Mouse (Mus musculus): ENCODE results near the gene Thbs1.
"Not testable (repeated sequence)": the region's sequence is repeated elsewhere in the genome, so short reads cannot be mapped to it uniquely, and the experiment has no call there.

Gene Thbs1

GRCm38 (mm10) chr2:118114671-118115070, 3.0 kb downstream of the Thbs1 start:
- DNase-seq: no peak

- no peak for DNase-seq
These were observed 4.0 kb downstream of the Thbs1 start for GRCm38 (mm10) chr2:118115647-118116046.

GRCm38 (mm10) chr2:118116180-118116579, 4.5 kb downstream of the Thbs1 start:
- DNase-seq: no peak

DNA sequence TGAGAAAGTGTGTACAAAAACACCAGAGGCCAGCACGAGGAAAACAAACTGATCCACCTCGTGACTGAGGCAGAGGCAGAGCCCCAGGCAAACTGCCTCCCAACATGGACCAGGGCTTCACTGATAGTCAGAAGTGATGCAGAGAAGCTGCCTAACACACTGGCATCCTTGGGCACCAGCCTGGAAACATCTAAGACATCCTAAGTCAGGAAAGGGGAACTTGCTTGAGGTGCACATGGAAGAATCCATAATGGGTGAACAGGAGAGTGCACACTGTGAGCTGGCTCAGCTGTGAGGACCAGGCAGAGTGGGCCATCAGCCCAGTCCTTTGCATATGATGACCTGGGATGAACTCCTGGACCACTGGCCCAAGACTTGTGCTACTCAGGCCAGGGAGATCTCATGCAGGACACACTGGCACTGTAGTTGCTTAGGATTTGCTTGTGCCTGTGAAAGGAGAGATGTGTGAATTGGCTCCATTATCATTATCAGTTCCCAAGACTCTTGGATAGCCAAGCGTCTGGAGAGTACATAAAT, 5.1 kb downstream of the Thbs1 start:
- DNase-seq: no peak

DNA sequence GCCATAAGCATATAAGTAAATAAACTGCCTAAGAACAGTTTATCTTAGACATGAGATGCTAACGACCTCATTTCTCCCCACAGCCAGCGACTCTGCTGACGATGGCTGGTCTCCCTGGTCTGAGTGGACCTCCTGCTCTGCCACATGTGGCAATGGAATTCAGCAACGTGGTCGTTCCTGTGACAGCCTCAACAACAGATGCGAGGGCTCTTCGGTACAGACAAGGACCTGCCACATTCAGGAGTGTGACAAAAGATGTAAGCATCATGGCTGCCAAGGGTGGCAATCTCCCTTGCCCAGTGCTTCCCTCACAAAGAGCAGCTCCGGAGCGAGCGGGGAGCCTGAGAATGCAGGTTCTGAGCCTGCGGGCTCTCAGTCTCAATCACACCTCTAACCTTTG, 5.7 kb downstream of the Thbs1 start:
- no peak for DNase-seq

GRCm38 (mm10) chr2:118118045-118118444, 6.4 kb downstream of the Thbs1 start:
- DNase-seq: no peak

DNA sequence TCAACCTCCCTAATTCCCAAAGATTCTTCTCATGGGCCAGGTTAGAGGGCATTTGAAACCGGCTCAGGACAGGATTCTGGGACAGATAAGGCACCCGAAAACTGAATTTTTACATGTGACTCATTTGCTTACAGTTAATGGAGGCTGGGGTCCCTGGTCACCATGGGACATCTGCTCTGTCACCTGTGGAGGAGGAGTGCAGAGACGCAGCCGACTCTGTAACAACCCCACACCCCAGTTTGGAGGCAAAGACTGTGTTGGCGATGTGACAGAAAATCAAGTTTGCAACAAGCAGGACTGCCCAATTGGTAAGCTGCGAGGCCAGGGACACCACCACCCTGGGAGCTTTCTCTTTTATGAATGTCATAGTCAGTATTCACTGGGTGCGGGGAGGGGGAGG, 6.8 kb downstream of the Thbs1 start:
- DNase-seq: no peak

- no peak for DNase-seq
These were observed 8.0 kb downstream of the Thbs1 start for GRCm38 (mm10) chr2:118119684-118120083.

- DNase-seq: no peak
These were observed 8.4 kb downstream of the Thbs1 start for GRCm38 (mm10) chr2:118120095-118120494.

GRCm38 (mm10) chr2:118120751-118121150, 9.1 kb downstream of the Thbs1 start:
- DNase-seq: no peak

DNA sequence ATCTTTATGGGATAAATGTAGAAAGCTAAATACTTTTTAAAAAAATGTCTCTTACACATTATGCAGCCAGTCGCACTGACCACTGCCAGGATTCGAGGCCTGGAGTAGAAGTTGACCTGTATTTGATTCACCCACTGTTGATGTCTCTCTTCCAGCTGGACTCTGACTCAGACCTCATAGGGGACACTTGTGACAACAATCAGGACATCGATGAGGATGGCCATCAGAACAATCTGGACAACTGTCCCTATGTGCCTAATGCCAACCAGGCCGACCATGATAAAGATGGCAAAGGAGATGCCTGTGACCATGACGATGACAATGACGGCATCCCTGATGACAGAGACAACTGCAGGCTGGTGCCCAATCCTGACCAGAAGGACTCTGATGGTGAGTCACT, 10.6 kb downstream of the Thbs1 start:
- DNase-seq: no peak

DNA sequence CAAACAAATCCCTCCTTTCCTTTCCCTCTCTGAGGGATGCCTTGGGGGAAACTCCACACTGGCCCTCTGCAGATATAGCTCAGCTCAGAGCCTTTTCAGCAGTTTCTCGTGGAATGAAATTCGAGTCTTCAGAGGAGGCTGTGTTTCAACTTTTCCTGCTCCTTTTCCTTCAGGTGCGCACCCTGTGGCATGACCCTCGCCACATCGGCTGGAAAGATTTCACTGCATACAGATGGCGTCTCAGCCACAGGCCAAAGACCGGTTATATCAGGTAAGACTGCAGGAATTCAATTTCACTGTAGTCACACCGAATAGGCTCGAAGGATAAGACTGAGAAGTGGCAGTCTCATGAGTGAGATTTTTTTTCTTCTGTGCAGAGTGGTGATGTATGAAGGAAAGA, 12.1 kb downstream of the Thbs1 start:
- DNase-seq: no peak

- DNase-seq: no peak
These were observed 12.8 kb downstream of the Thbs1 start for GRCm38 (mm10) chr2:118124437-118124836.

GRCm38 (mm10) chr2:118125211-118125939, 13.7 kb downstream of the Thbs1 start:
- DNase-seq: no peak

GRCm38 (mm10) chr2:118125943-118126470, 14.3 kb downstream of the Thbs1 start:
- no peak for DNase-seq

GRCm38 (mm10) chr2:118127516-118128288, 16.0 kb downstream of the Thbs1 start:
- DNase-seq: no peak

- no peak for DNase-seq
These were observed 16.6 kb downstream of the Thbs1 start for GRCm38 (mm10) chr2:118128313-118128712.

DNA sequence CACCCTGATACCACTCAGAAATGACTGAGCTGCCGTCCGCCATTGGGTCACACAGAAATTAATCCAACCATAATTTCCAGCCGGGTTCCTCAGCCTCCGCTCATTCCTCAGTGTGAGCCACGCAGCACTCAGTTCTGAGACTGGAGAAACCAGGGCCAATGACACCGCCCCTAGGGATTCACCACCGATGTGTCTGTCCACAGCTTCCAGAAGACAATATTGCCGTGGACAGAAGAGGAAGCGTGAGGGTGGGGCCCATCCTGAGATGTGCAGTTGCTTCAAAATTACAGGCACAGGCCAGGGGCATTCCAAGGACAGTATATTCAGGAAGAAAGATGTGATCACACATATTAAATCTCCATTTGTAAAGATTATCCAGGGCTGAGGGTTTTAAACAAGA, 25.4 kb downstream of the Thbs1 start:
- no peak for DNase-seq

- DNase-seq: no peak
These were observed 26.1 kb downstream of the Thbs1 start for GRCm38 (mm10) chr2:118137776-118138175.

GRCm38 (mm10) chr2:118139261-118139660, 27.6 kb downstream of the Thbs1 start:
- DNase-seq: no peak

DNA sequence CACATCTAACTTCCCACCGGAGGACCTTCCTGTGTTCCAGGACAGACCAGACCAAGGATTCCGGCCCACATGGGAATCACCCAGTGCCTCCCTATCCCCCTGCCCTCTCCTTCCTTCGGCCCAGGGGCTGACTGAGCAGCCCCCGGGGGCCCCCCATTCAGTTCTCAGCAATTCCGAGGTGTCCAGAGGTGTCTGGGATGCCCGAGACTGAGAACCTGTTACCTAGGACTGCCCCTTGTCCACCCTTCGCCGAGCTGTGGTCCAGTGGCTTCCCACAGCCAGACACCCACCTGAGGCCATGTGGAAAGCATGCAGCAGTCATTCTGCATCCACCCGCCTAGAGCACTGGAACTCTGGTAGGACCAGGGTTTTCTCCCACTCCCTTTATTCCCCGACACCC, 30.0 kb downstream of the Thbs1 start:
- DNase-seq: no peak

- DNase-seq: not testable (repeated sequence)
These were observed 36.1 kb downstream of the Thbs1 start for GRCm38 (mm10) chr2:118147749-118148148.

DNA sequence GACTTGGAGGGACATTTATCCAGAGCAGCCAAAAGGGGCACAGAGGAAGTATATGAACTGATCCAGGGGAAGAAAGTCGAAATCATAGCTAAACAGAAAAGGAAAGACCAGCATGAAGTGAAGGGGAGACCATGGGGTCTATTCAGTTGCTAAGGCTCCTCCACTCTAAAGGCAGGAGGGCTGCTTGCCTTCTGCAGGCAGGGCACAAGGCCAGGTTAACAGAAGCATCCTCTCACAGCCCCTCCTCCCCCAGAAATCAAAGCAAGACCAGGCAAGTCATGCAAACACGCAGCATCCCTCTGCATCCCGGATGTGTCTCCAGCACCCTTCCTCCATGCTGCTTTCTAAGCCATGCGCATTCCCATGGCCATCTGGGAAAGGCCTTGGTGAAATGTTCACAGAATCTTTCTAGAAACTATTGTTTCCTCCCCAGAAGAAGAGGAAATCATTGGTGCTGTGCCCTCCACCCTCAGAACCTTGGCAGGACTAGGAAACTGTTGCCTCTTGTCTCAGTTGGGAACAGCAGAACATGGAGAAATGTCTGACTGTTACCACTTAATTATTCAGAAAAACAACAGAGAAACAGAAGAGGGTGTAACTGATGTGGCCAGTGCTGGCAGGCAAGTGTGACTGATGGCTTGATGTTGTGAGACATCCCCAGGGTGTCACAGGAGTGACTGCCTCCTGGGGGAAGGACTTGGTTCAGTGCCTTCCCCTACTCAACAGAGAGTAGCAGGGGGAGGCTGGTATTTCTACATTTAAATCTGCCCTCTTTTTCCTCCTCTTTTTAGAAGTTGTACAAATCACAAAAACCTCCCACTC, 36.9 kb downstream of the Thbs1 start:
- DNase-seq: no peak

All from right cerebral cortex, postnatal 14 days (tissue).